Mouse (Mus musculus) frontal cortex, adult 2 months (tissue): ENCODE measurements around the gene Ptp4a2. TPM values are rescaled to one million over a fixed set of nuclear protein-coding genes. Genes with fewer than 3 reads are reported as not detected.
A peak's percentile ranks its signal among the peaks of the same experiment; 100 is the strongest.
"Not testable (repeated sequence)": the region's sequence is repeated elsewhere in the genome, so short reads cannot be mapped to it uniquely, and the experiment has no call there.

Experiments
- DNase-seq, 2 experiments: peaks; one replicate each; pipeline ENCODE4 v3.0.0; 2022; ENCODE audit warnings: low spot score in 1 of 2; ENCODE audit errors: extremely low spot score in 1 of 2
- polyA plus RNA-seq: library from polyadenylated mRNA; depleted of rRNA; stranded (reverse); fragments of >200 nt; gene quantifications from 2 replicates; pipeline ENCODE4 v1.2.3, GENCODE M21; 2012; rRNA removed

Ptp4a2 gene
- polyA plus RNA-seq, 1 experiment = 77.1 TPM

GRCm38 (mm10) chr4:129879206-129879780 is 68.3 kb downstream of the Ptp4a2 start:
- no peak for DNase-seq

- no peak for DNase-seq
Observed at GRCm38 (mm10) chr4:129880615-129881014, 69.6 kb downstream of the Ptp4a2 start.

- no peak for DNase-seq
Observed at GRCm38 (mm10) chr4:129881661-129882060, 70.6 kb downstream of the Ptp4a2 start.

- peak in 1 of 2 experiments; percentile 50 for DNase-seq
Observed at GRCm38 (mm10) chr4:129882555-129883293, 71.7 kb downstream of the Ptp4a2 start.

GRCm38 (mm10) chr4:129884041-129884930 is 73.3 kb downstream of the Ptp4a2 start:
- peak in 1 of 2 experiments; percentile 53 for DNase-seq

GRCm38 (mm10) chr4:129889661-129890060 is 78.6 kb downstream of the Ptp4a2 start:
- no peak for DNase-seq

DNA sequence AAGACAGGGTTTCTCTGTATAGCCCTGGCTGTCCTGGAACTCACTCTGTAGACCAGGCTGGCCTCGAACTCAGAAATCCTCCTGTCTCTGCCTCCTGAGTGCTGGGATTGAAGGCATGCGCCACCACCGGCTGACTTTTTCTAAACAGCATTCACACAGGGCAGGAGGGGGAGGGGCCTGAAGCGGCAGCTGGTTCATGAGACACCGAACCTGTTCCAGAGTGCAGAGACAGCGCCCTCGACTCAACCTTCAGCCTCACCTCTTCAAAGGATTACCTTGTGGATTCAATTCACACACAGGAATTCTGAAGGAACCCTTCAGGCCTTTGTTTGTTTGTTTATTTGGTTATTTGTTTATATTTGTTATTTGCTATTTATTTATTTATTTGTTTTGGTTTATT is 79.1 kb downstream of the Ptp4a2 start:
- no peak for DNase-seq

- no peak for DNase-seq
Observed at GRCm38 (mm10) chr4:129894861-129895260, 83.8 kb downstream of the Ptp4a2 start.

DNA sequence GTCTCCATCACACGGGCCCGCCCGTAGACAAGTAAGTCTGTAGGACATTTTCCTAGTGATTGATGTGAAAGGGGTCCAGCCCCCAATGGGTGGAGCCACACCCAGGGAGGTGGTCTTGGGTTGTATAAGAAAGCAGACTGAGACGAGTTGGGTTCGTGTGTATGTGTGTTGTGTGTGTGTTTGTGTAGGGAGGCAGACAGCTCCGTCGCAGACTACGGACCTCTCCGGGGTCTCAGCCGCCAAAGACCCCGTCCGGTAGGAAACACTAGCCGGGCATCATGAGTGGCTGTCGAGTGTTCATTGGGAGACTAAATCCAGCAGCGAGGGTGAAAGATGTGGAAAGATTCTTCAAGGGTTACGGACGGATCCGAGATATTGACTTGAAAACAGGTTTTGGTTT is 87.8 kb downstream of the Ptp4a2 start:
- not testable (repeated sequence) for DNase-seq

Other genes with a start within 250 kb of the Ptp4a2 start
- 3.4 and 3.9 TPM in 2 replicates for gene Lck, start 237.6 kb upstream of the Ptp4a2 start, polyA plus RNA-seq
- gene Fam167b, start 232.7 kb upstream of the Ptp4a2 start, polyA plus RNA-seq = 0.84 and 1.4 TPM in 2 replicates
- gene Eif3i, start 210.6 kb upstream of the Ptp4a2 start, polyA plus RNA-seq = 215 and 219 TPM in 2 replicates
- 139 and 143 TPM in 2 replicates for gene Tmem234, start 210.6 kb upstream of the Ptp4a2 start, polyA plus RNA-seq
- 11.6 and 13.7 TPM in 2 replicates for gene Dcdc2b, start 197.0 kb upstream of the Ptp4a2 start, polyA plus RNA-seq
- 32.0 and 34.9 TPM in 2 replicates for gene Iqcc, start 192.1 kb upstream of the Ptp4a2 start, polyA plus RNA-seq
- gene Ccdc28b, start 187.3 kb upstream of the Ptp4a2 start, polyA plus RNA-seq = 105 and 107 TPM in 2 replicates
- 31.9 and 36.2 TPM in 2 replicates for gene Txlna, start 170.2 kb upstream of the Ptp4a2 start, polyA plus RNA-seq
- 43.6 and 49.5 TPM in 2 replicates for gene Kpna6, start 138.5 kb upstream of the Ptp4a2 start, polyA plus RNA-seq
- gene Tmem39b, start 114.4 kb upstream of the Ptp4a2 start, polyA plus RNA-seq = 19.9 and 21.1 TPM in 2 replicates
- gene Khdrbs1, start 68.9 kb upstream of the Ptp4a2 start, polyA plus RNA-seq = 52.0 and 53.0 TPM in 2 replicates
- gene Spocd1, start 118.0 kb downstream of the Ptp4a2 start, polyA plus RNA-seq = 0.40 TPM in 2 replicates
- 263 and 272 TPM in 2 replicates for gene Adgrb2, start 173.7 kb downstream of the Ptp4a2 start, polyA plus RNA-seq
- 40.4 and 40.6 TPM in 2 replicates for gene Col16a1, start 236.6 kb downstream of the Ptp4a2 start, polyA plus RNA-seq